Mouse (Mus musculus) embryonic stem cell, embryonic (primary cell): ENCODE data around the gene Tiparp.

ENCODE experiments used
- CTCF ChIA-PET, 4 experiments: fragments of 300-600 bp in 2 of 4; fragments of 350-600 bp in 2 of 4; sonication (Branson Sonifier 250); formaldehyde crosslinking; loops; one replicate each; lab custom pipeline; 2022; ENCODE audit warnings: inconsistent platforms in 2 of 4; lab: Charles Lee
- POLR2A ChIA-PET, 4 experiments: fragments of 300-600 bp in 2 of 4; fragments of 350-600 bp in 2 of 4; sonication (Branson Sonifier 250); formaldehyde crosslinking; loops; one replicate each; lab custom pipeline; 2022; ENCODE audit warnings: antibody characterized with exemption in 4 of 4, inconsistent platforms in 1 of 4; lab: Charles Lee

The Tiparp gene

DNA sequence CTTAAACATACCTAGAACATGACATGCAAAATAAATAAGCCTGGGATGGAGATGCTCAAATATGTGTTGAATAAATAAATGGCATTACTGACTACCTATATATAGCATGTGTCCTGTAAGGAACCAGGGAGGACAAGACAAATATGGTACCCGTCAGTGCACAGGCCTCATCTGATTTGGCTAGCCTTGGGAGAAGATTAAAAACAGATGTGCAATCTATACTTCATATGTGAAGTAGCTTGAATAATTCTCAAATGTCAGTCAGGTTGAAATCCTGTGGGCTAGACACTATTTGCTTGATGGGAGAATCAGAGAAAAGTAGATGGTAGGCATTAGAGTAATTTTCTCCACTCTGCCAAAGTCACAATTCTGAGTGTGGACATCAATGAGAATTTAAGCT lies 6.8 kb upstream of the Tiparp start:
- POLR2A ChIA-PET = interaction anchor here in 1 of 4 experiments (1.2 kb wide), 1 partner anchor 137 kb away, joined by 3 read pairs; no protein-coding TSS in a partner anchor
- CTCF ChIA-PET = no interaction called here

DNA sequence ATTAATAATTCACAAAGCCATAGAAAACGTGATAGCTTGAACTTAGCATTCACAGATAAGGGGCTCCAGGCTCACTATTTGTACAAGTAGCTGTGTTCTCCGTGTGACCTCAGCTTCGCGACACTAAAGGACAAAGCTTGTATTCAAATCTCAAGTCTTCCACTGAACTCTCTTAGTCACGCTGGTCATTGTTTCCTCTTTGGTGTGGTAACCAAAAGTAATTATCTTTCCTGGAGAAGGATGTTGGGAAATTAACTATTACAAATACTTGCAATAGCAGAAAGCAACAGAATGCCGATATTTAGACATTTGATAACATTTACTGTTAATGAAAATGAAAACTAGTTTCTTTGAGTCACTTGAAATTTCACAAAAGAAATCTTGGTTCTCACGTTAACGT lies 4.8 kb upstream of the Tiparp start:
- ChIA-PET CTCF (no interaction called here), POLR2A (no interaction called here)

- ChIA-PET CTCF (interaction anchor here in 1 of 4 experiments (0.7 kb wide), 1 partner anchor 133 kb away, joined by 4 read pairs; no protein-coding TSS in a partner anchor), POLR2A (interaction anchor here in 2 of 4 experiments (0.7 to 4.3 kb wide), 6 partner anchors 8 to 133 kb away, joined by 3 to 79 read pairs (median 19); no protein-coding TSS in a partner anchor)
Observed at GRCm38 (mm10) chr3:65525731-65526130, 2.5 kb upstream of the Tiparp start.

- CTCF ChIA-PET = no interaction called here
- POLR2A ChIA-PET = interaction anchor here in 3 of 4 experiments (0.6 to 4.3 kb wide), 25 partner anchors 9 to 426 kb away, joined by 3 to 79 read pairs (median 5); partner anchors contain the start of gene Ssr3 (in 1 of the 3)
Observed at GRCm38 (mm10) chr3:65527196-65527595, 1.0 kb upstream of the Tiparp start.

- ChIA-PET CTCF (interaction anchor here in 3 of 4 experiments (0.6 to 2.0 kb wide), 9 partner anchors 52 to 401 kb away, joined by 3 to 5 read pairs (median 3); no protein-coding TSS in a partner anchor), POLR2A (interaction anchor here (0.6 to 4.3 kb wide), 106 partner anchors 8 to 1553 kb away, joined by 3 to 79 read pairs (median 5); partner anchors contain the start of genes Ccnl1 (in 3 of the 4), Ssr3 (in 3 of the 4), Gmps (in 1 of the 4) and Lekr1 (in 1 of the 4))
Observed at GRCm38 (mm10) chr3:65528614-65529470, 632 bp downstream of the Tiparp start.

GRCm38 (mm10) chr3:65529471-65530215 lies 1.4 kb downstream of the Tiparp start:
- CTCF ChIA-PET = interaction anchor here in 2 of 4 experiments (0.7 to 2.0 kb wide), 3 partner anchors 53 to 328 kb away, joined by 3 to 5 read pairs (median 5); no protein-coding TSS in a partner anchor
- POLR2A ChIA-PET = interaction anchor here (0.9 to 4.3 kb wide), 32 partner anchors 10 to 428 kb away, joined by 3 to 79 read pairs (median 8); partner anchors contain the start of genes Ccnl1 (in 1 of the 4), Lekr1 (in 1 of the 4) and Ssr3 (in 1 of the 4)

GRCm38 (mm10) chr3:65533014-65533413 lies 4.8 kb downstream of the Tiparp start:
- CTCF ChIA-PET = interaction anchor here in 1 of 4 experiments (0.7 kb wide), 1 partner anchor 255 kb away, joined by 8 read pairs; no protein-coding TSS in a partner anchor

GRCm38 (mm10) chr3:65533598-65533997 lies 5.4 kb downstream of the Tiparp start:
- ChIA-PET POLR2A (interaction anchor here in 1 of 4 experiments (1.0 to 2.7 kb wide), 2 partner anchors 125 to 141 kb away, joined by 3 to 12 read pairs; partner anchors contain the start of gene Ssr3), CTCF (no interaction called here)

More at GRCm38 (mm10) chr3:65533014-65533413, 4.8 kb downstream of the Tiparp start:
- POLR2A ChIA-PET = interaction anchor here in 3 of 4 experiments (0.6 to 2.9 kb wide), 11 partner anchors 8 to 391 kb away, joined by 3 to 14 read pairs (median 3); partner anchors contain the start of gene Ssr3 (in 1 of the 3)

DNA sequence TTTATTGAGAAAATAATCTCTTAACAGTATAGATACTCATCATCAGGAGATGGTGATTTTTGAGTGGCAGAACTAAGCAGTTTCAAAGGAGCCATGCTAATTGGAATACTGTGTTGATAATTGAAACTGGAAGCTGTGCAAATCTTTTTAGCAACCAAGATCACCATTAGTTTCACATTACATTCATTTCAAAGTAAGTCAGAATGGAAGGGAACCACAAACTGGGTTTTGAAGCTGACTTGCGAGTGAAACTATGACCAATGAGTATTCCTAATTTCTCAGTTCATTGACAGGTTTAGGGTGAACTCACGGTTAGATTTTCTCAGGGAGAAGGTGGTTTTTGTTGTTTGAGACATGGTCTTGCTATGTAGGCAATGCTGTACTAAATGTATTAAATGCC lies 6.3 kb downstream of the Tiparp start:
- POLR2A ChIA-PET = interaction anchor here in 2 of 4 experiments (0.9 to 2.7 kb wide), 8 partner anchors 11 to 142 kb away, joined by 3 to 12 read pairs (median 4); partner anchors contain the start of gene Ssr3 (in 1 of the 2)
- CTCF ChIA-PET = no interaction called here

DNA sequence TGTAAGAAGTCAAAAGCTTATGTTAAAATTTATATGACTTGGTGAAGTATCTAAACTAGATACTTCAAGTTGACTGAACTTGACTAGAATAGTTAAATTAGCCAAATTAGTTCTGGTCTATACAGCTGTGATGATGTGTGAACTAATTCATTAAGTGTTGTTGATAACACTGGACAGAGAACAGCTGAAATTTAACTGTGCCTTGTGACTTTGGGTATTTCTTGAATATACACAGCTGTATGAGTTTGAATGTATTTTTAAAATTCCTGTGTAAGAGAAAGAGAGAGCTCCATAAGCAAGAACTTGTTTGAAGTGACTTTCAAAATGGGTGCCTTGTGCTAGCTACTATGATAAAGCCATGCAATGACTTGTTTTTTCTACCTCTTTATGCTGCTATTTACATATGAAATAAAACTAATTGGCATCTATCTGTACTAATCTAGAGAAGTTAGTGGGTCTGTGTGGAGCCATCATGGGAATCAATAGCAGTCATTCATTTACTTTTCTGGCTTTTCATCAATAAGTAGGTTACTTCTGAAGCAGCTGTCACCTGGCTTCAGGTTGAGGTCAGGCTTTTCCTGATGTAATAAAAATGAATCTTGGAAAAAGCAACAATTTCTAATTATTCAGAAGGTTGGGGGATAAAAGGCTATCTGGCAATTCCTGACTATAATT lies 7.0 kb downstream of the Tiparp start:
- ChIA-PET POLR2A (interaction anchor here in 2 of 4 experiments (0.9 to 2.7 kb wide), 8 partner anchors 10 to 143 kb away, joined by 3 to 12 read pairs (median 4); partner anchors contain the start of gene Ssr3 (in 1 of the 2)), CTCF (no interaction called here)

DNA sequence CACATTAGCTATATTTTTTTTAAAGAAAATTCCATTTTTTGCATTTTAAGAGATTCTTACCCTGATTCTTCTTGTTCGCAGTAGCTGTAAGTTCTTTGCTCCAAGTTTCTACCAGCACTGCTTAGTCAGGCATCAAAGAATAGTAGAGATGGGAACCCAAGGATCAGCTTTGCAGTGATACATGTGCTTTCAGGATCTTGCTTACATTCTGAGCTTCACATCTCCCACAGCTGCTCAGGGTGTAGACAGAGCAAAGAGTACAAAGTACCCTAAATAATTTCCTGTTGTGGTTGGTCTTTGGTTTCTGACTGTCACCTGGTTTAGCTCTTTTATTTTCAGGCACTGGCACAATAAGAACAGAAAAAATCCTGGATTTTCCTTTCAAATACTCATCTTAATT lies 9.1 kb downstream of the Tiparp start:
- CTCF ChIA-PET = no interaction called here
- POLR2A ChIA-PET = interaction anchor here in 1 of 4 experiments (1.0 to 2.3 kb wide), 7 partner anchors 9 to 146 kb away, joined by 3 to 12 read pairs (median 5); partner anchors contain the start of gene Tiparp

- POLR2A ChIA-PET = interaction anchor here in 2 of 4 experiments (0.9 to 2.6 kb wide), 10 partner anchors 9 to 118 kb away, joined by 3 to 11 read pairs (median 5); partner anchors contain the start of gene Tiparp (in 2 of the 2)
Observed at GRCm38 (mm10) chr3:65540906-65541551, 12.8 kb downstream of the Tiparp start.

GRCm38 (mm10) chr3:65541552-65541935 lies 13.3 kb downstream of the Tiparp start:
- CTCF ChIA-PET = no interaction called here
- POLR2A ChIA-PET = interaction anchor here in 2 of 4 experiments (0.5 to 2.6 kb wide), 6 partner anchors 9 to 117 kb away, joined by 3 to 11 read pairs (median 6); partner anchors contain the start of gene Tiparp (in 1 of the 2)

More at GRCm38 (mm10) chr3:65540906-65541551, 12.8 kb downstream of the Tiparp start:
- CTCF ChIA-PET = no interaction called here

DNA sequence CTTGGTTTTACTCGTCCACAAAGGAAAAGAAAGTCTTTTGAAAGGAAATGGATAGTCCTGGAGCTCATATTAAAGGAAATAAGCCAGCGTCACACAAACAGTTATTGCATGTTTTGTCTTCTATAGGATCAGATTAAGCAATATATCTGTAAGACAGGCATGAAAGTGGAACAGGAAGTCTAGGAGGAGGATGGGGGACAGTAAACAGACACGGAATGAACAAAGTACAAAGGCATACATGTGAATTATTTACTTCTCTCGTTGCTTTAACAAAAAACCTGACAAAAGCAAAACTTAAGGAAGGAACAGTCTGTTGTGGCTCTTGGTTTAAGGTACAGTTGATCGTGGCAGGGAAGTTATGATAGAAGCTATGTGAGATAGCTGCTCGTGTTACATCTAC lies 21.6 kb downstream of the Tiparp start:
- ChIA-PET CTCF (no interaction called here), POLR2A (interaction anchor here in 2 of 4 experiments (0.6 to 2.0 kb wide), 7 partner anchors 10 to 163 kb away, joined by 3 to 9 read pairs (median 4); partner anchors contain the start of gene Tiparp (in 1 of the 2))

GRCm38 (mm10) chr3:65551065-65551464 lies 22.9 kb downstream of the Tiparp start:
- POLR2A ChIA-PET = interaction anchor here in 1 of 4 experiments (0.6 to 2.0 kb wide), 4 partner anchors 11 to 44 kb away, joined by 3 to 9 read pairs (median 5); partner anchors contain the start of gene Tiparp

GRCm38 (mm10) chr3:65554633-65555032 lies 26.4 kb downstream of the Tiparp start:
- POLR2A ChIA-PET = interaction anchor here in 2 of 4 experiments (0.7 to 2.3 kb wide), 7 partner anchors 13 to 400 kb away, joined by 3 to 8 read pairs (median 4); partner anchors contain the start of gene Tiparp (in 1 of the 2)
- CTCF ChIA-PET = no interaction called here

More at GRCm38 (mm10) chr3:65551065-65551464, 22.9 kb downstream of the Tiparp start:
- CTCF ChIA-PET = interaction anchor here in 1 of 4 experiments (0.6 kb wide), 1 partner anchor 267 kb away, joined by 12 read pairs; no protein-coding TSS in a partner anchor
